Mouse (Mus musculus) lung, adult 2 months (tissue): ENCODE results near the gene Phlda3.

Experiments used
- CTCF ChIP-seq: fragments of 200-500 bp; IDR thresholded peaks from 2 replicates; pipeline ENCODE4 v1.5.1; 2011; ENCODE audit warnings: mild to moderate bottlenecking, low read length, control low read depth; ENCODE audit not compliant: insufficient read depth
- POLR2A ChIP-seq: fragments of 200-500 bp; IDR thresholded peaks from 2 replicates; pipeline ENCODE4 v1.6.1; 2011; ENCODE audit warnings: low read depth, mild to moderate bottlenecking, control low read depth, low read length, borderline replicate concordance; ENCODE audit errors: extremely low read depth

- TF ChIP-seq POLR2A (no peak), CTCF (no peak)
Observed at GRCm38 (mm10) chr1:135767324-135767890, 1.5 kb downstream of the Phlda3 start.
